Mouse (Mus musculus) brain, embryonic 14.5 days (tissue): ENCODE measurements around the gene Tmprss9.

Experiments
- CTCF ChIP-seq: fragments of 200-500 bp; IDR thresholded peaks from 2 replicates; pipeline ENCODE4 v1.5.1; 2012; ENCODE audit warnings: inconsistent platforms, mild to moderate bottlenecking, moderate library complexity, borderline replicate concordance; ENCODE audit not compliant: insufficient read depth, insufficient read length; ENCODE audit errors: extremely low read depth
- POLR2A ChIP-seq: fragments of 200-500 bp; IDR thresholded peaks from 2 replicates; pipeline ENCODE4 v1.6.1; 2012; ENCODE audit warnings: mild to moderate bottlenecking, inconsistent platforms, borderline replicate concordance; ENCODE audit not compliant: poor library complexity, insufficient read depth, insufficient read length, severe bottlenecking; ENCODE audit errors: extremely low read depth

GRCm38 (mm10) chr10:80862305-80862704 lies 9.3 kb upstream of the Tmprss9 start:
- TF ChIP-seq POLR2A = no peak
- no peak for TF ChIP-seq CTCF
